Mouse (Mus musculus) T-cell, adult 2 months (primary cell): Measurements from ENCODE around the gene Prn.

Experiments
- DNase-seq: peaks from one replicate; pipeline ENCODE4 v3.0.0; 2022; ENCODE audit warnings: low spot score

Prn gene

DNA sequence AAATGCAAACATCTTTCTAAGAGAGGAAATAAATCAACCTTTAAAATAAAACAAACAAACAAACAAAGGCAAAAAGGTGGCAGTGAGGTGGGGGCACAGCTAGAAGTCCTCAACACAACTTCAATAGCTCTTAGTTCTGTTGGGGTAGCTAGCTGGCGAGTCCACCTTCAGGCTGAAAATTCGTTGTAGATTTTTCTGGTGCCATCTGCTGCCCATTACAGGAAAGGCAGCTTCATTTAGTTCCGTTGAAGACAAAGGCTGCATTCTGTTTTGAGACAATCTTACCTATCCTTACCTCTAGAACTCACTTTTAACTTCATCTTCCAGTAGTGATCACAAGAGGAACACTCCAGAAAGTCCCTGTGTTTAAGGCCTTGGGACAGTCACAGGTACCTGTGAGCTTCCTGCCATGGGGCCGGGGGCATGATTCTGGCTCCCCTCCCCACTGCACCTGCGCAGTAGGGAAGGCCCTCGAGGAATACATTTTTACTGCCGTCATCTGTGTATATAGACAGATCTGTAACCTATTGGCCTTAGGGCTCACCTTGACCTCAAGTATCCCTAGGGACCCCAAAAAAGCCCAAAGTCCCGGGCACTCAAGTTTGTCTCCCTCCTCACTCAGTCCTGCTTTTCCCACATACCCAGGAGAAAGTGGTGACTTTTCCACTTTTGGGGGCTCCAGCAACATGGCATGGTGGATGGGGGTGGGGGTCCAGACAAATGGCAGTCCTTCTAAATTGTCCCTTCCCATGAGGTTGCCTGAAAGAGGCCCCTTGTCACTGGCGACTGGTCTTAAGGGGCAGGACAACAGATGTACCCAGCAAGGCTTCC, 40.2 kb downstream of the Prn start:
- peak; percentile 28 for DNase-seq

DNA sequence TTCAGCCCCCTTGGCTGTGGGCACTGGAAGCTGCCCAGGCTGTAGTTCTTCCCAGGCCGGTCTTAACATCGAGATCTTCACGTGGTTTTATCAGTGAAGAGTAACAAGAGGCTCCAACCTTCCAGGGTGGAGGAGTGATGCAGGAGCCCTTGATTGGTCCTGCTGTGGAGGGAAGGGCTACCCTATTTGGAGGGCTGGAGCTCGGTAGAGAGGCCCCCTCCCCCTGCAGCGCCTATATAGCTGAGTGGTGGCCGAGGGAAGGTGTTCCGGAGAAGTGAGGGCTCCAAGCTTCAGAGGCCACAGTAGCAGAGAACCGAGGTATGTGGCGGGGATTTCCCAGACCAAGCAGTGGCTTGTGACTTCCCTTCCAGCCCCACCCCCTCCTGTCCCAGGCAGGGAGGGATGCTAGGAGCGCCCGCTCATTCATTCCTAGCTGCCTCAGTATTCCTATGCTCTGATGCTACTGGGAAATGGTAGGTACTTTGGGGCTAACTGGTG, 40.9 kb downstream of the Prn start, which contains the start of gene Prnd:
Prnd (plus strand) TSS at position 264 of the 498 bp plus-strand sequence.
- DNase-seq = peak; percentile 52

DNA sequence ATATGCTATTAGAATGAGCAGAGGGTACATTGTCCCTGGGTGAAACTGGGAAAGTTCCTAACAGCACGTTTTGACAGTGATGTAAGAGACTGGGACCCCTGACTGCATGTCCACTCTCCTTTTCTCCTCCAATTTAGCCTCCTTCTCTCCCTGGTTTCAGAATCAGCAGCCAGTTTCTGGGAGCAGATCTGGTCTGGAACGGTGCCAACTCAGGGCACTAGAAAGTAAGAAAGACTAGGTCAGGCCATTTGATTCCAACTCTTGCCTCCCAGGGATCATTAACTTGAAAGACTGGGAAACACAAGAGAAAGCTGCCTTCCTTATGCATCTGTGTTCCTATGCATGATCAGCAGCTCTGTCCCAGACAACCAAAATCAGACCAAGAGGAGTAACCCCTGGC, 42.7 kb downstream of the Prn start:
- DNase-seq = no peak

DNA sequence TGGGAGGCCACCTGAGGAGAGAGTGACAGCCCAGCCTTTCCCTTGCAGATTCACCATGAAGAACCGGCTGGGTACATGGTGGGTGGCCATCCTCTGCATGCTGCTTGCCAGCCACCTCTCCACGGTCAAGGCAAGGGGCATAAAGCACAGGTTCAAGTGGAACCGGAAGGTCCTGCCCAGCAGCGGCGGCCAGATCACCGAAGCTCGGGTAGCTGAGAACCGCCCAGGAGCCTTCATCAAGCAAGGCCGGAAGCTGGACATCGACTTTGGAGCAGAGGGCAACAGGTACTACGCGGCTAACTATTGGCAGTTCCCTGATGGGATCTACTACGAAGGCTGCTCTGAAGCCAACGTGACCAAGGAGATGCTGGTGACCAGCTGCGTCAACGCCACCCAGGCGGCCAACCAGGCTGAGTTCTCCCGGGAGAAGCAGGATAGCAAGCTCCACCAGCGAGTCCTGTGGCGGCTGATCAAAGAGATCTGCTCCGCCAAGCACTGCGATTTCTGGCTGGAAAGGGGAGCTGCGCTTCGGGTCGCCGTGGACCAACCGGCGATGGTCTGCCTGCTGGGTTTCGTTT, 43.3 kb downstream of the Prn start:
- DNase-seq = no peak

DNA sequence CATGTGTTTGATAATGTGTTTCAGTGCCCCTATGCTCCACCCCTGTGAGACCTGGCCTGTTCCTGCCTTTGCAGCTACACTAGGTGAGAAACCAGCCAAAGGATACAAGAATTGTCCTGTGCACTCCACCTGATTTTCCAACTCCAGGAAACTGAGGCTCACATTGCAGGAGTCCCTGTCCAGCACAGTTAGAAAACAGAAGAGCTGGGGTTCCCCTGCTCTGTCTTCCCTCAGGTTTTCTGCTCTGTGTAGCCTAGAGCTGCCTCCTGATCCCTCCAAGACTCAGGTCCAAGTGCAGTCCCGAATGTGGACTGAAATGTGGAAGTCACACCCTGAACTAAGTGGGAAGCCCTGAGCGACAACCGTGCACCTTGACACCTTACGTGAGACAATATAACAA, 44.0 kb downstream of the Prn start:
- no peak for DNase-seq

DNA sequence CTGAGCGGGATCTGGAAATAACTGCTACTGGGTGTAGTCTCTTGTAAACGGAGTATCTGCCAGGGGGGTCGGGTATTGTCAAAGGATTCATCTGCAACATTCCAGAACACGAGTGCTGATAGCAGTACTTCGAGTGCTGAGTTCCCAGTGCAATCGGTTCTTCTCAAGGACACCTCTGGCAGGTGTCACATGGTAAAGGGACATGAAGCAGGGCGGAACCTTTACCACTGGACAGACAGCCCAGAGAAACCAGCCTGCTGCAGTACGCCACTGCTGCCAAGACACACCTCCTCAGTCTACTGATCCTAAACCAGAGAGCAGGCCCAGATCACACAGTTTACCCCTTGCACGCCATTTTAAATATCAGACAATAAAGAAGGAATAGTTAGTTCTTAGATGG, 45.1 kb downstream of the Prn start:
- DNase-seq = no peak

DNA sequence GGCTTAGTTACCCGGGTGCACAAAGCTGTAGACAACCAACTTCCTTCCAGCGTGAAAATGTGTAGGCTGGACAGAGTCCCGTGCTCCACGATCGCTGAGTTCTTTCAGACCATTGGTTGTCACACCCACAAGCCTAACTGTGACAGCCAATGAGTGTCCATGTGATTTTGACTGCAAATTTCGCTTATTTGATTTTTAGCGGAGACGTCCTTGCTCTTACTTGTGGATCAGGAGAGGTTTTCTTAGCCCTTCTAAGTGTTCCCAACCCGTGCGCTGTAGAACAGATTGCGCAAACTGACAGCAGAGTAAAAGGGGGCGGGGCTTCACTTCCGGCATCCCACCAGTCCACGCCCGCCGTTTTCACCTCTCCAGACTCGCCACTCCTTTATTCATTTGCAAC, 45.5 kb downstream of the Prn start:
- peak; percentile 22 for DNase-seq

DNA sequence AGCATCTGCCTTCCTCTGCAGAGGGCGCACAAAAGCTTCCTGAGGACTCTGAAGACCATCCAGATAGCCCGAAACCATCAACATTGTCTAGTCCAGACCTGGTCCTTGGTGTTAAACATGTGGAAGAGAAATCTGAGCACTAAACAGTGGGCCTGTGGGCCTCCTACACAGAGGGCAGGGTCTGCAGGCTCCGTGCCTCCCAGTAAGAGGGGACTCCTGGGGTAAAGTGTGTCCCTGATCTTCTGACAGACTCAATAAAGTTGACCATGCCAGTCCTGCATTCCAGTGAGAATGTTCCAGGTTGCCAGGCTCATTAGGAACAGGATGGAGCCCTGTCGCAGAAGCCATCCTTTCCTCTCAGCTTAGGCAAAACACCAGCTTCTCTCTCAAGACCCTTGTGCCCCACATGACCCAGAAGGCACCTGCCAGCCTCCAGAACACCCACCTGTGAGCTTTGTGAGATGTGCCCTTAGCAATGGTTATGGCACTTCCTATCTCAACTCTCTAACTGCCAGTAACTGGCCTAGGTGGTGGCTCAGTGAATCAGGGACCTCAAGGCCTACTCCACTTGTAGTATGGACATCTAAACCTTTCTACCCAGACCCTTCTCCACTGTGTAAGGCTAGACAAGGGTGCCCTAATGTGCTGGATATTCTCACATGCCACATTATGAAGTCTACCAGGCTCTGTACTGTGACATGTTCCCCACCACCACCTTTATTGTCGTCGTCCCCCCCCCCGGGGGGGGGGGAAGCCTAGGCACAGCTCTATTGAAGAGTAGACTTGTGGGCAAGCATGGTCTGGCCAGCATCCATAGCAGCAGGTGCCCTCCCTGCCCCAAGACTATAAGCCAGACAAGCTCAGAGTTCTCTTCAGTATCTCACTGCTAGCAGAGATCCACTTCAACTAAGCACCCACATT, 46.8 kb downstream of the Prn start:
- DNase-seq = no peak

DNA sequence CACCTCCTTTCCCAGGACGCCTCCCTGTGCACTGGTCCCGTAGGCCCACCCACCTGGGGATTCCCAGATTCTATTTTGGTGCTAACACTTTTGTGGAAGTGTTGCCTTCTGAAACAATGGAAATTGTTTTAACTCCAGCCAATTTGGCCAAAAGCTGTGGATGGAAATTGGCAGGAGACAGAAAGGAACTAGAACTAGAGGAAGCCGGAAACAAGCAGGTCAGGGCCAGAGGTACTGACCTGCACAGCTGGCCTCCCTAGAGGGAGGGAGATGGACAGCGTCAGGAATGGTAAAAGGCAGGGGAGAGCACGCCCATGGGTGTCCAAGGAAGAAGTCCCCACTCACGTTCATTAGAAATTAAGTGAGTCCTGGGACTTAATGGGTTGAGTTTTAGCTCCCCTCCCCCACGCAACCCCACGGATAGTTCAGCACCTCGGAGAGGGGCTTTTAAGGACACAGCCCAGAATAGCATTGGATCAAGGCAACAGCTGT, 48.0 kb downstream of the Prn start:
- DNase-seq = no peak

DNA sequence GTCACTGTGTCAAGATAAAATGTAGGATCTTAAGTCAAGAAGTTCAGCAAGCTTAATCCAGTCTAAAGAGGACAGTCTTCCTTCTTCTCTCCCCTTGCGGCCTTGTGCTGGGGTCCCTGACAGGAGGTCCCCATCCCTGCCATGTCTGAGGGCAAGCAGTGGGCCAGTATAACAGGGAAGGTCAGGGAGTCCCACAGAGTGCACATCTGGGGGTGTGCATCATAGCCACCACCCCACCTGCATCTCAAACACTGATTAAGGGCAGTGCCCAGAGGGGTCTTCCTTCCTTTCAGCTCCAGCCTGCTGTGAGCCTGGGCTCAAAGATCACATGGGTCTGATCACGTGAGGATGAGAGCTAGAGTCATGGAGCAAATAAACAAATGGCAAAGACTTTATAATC, 51.9 kb downstream of the Prn start:
- no peak for DNase-seq

DNA sequence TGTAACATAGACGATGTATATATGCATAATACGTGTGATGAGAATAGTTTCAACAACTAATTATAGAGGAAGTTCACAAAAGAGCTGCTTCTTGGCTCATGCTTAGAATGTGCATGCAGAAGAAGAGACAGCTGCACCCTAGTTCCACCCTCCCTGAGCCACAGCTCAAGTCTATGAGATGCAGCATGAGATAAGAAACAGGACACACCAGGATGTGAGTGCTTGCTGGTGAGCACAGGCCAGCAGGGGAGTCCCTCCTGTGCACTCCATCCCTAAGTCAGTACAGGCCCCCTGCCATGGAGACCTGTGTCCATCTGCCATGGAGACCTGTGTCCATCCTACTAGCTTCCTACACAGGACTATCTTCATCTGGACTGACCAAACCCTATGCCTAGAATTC, 60.8 kb downstream of the Prn start:
- DNase-seq = no peak

DNA sequence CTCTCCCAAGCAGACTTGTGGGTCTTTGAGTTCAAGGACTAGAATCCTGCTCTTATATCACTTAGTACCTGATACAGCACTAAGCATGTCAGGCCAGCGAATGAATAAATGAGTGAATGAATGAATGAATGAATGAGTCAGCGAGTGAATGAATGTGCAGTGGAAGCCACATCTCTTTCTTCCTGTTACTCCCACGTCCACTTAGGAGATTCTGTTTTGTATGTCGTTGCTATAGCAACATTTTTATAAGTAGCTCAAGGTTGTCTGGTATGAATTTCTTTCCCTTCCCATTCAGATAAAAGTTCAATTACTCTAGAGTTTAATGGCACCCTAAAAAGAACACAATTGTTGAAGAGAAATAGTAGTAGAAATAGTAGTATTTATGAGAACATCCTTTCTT, 61.3 kb downstream of the Prn start:
- no peak for DNase-seq

DNA sequence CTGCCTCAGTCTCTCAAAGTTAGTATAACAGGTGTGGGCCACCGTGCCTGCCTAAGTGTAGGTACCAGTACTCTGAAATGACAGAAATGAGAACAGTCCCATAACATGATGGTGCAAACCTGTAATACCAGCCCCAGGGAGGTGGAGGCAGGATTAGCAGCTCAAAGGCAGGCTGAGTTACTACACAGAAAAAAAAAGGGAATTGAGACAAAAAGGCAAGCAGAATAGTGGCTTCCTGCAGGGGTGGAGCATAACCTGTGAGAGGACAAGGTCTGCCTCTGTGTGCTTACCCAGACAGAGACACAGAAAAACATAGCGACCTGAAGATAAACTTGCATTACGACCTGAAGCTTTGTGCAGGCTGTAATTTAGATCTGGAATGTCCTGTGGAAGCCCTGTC, 66.9 kb downstream of the Prn start:
- no peak for DNase-seq

DNA sequence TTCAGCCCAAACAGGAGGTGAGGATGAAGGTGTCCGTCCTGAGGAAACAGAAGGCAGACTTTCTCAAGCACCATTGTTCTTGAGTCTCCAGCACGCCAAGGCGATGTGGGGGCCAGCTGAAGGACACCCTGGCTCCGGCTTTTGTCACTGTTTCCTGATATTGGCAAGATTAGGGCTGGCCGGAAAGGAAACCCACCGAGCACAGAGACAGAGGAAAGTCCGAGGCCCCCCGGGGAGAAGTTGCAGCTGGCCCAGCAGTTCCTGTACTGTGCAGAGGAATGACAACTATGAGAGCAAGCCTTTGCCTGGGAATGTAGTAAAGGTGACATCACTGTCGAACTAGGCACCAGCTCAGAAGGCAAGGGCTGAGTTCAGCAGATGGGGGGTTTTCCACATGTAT, 71.1 kb downstream of the Prn start:
- DNase-seq = no peak

DNA sequence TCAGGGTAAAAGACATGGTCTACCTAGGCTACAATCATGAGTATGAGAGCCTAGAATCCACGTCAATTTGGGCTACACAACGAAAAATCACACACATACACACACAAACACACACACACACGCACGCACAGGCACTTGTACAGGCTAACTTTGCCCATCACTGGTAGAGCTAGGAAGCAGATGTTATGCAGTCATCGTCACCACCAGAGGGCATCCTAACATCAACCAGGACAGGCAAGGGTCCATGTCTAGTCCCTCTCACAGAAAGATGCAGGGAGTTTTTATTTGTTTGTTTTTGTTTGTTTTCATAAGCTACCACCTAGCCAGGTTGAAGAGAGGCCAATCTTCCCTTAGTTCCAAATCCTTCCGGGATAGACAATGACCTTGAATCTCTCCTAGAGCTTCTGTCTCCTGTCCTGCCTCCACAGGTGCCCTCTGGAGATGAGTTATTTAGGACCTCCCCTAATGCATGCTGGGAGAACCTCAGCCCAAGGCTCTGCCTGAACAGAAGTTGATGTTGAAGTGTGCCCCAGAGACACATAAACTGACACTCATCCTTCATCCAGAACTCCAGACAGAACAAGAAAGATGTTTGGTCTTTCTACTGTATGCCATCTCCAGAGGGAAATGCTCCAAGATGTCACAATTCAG, 72.9 kb downstream of the Prn start:
- peak; percentile 73 for DNase-seq

DNA sequence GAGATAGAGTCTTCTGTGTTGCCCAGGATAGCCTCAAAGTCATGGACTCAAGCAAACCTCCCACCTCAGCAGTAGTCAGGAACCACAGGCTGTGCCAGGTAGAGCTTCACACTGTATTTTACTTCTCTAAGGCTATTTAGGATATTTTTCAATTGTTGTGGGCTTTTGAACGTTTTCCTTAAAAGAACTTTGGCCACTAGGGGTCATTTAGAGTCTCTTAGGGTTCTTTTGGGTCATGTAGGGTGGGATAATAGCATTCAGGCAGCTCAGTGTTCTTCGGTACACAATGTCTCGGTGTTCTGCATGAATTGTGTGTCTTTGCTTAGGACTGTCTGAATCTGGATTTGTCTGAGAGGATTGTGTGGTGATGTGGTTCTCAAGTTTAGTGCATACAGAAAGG, 78.2 kb downstream of the Prn start:
- no peak for DNase-seq

DNA sequence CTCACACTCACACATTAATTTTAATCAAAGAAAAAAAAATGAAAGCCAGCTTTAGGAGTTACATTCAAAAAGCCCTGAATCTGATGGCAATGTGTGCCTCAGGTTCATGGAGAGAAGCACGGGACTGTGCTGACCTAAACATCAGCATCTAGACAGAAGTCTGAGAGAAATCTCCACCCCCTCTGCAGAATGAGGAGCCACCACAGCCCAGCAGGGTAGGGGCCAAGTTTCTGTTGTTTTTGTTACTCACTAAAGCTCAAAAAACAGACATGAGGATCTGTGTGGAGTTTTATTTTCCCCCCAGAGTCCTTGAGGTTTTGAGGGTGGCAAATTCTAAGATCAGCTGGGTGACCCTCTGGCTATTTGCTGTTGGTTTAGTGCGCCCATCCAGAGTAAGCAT, 78.8 kb downstream of the Prn start:
- DNase-seq = no peak

DNA sequence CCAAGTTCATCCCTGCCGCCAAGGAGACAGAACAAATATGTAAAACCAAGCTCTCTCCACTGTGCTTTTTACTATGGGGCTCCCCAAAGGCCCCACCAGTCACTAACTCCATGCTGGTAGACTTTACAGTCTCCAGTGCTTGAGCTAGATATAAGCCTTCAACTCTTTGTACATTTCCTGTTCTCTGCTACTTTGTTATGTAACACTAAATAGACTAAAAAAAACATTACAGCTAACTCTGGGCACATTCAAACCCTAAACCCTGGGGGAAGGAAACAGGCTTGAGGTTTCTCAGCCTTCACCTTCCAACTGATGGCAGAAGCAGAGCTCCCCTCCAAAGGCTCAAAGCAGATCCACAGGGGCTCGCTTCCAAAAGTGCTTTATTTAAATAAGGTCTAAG, 82.7 kb downstream of the Prn start:
- peak; percentile 10 for DNase-seq

DNA sequence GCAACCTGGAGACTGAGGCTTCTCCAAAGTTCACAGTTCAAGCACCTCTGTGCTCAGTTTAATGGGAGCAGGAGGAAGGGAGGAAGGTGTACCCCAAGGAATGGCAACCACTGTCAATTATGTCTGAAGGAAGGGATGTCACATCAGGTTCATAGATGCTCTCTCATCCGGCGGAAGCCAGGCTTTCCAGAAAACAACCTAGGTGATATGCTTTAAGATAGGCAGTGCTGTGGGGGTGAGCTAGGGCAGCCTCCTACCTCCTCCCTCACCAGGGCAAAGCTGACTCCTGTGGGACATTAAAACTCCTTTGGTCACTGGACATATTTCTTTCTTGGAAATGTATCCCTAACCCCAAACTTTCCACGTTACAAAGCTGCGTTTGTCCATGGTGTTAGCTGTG, 83.4 kb downstream of the Prn start:
- peak; percentile 33 for DNase-seq

DNA sequence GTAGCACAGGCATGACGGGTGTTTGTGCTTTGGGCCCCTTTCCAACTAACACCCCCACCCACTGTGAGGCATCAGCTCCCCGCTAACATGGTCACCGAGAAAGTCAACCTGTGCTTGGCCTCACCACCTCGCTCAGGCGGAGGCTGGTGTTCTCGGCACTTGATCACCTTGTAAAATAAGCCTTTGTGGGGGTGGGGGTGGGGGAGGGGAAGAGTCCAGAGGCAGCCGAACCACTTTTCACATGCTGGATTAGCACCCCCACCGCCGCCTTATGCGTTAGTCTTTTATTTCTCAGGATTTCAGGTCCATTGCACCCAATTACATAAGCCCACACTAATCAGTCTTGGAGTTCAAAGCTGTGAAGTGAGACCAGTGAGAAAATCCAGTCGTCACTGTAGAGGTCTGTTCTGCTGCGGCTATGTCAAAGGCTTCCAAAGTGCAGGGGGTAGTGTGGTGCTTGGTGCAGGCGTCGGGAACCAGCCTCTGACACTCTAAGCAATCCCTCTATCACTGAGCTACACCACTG, 83.9 kb downstream of the Prn start:
- no peak for DNase-seq

DNA sequence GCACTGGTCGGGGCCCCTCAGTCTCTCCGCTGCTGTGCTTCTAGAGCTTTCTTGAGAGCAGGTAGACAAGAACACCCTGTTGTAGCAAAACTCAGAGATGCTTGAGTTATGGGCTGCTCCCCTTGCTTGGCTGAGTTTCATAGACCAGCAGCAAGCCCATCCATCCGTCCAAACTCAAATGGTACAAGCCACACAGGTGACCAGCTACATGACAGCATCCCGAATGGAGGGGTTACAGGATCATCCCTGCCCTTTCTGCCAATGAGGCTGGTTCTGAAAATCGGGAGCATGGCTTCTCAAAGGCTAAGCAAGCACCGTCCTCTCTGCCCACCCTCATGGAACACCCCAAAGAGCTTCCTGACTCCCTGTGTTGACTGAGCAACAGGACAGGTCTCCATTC, 85.2 kb downstream of the Prn start:
- DNase-seq = no peak

DNA sequence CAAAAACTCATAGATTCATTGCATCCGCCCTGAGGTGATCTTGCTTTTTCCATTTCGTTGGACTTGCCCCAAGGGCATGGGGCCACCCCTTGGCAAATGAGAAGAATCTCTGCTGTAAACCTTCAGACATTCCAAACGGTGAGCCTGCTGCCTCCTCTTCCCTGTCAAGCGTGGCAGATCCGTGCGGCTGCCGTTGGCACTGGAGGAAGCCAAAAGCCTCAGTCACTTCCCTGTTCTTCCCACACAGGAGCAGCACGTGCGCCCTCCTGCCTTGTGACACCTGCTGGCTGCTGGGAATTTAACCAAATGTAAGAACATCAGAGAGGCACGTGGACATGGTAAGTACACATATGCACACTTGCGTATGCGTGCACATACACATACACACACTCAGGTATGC, 86.0 kb downstream of the Prn start:
- no peak for DNase-seq
